Mouse (Mus musculus) heart, adult 2 months (tissue): Measurements from ENCODE around the gene Aanat.

Experiments
- CTCF ChIP-seq: fragments of 200-600 bp; IDR thresholded peaks from 2 replicates; pipeline ENCODE4 v1.8.1; 2022; ENCODE audit warnings: antibody characterized with exemption, mild to moderate bottlenecking, moderate library complexity
- POLR2A ChIP-seq: fragments of 200-500 bp; IDR thresholded peaks from 2 replicates; pipeline ENCODE4 v1.6.1; 2011; ENCODE audit warnings: mild to moderate bottlenecking, low read depth, low read length, control low read depth; ENCODE audit not compliant: insufficient read depth

DNA sequence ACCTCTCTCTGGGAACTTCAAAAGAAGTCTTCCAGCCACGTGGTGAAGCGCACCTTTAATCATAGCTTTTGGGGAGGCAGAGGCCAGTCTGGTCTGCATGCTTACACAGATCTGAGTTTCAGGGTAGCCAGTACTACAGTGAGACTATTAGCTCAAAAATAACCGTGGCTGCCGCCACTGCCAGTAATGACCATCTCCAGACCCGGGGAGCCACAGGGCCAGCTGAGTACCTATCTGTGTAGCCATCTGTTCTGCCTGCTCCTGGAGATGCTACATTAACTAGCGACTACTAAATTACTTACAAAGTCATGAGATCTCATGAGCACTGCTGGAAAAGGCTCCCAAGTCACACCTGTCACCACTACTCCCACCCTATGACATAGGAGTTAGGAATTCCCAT lies 11.2 kb upstream of the Aanat start:
- TF ChIP-seq POLR2A (no peak), CTCF (no peak)
